Mouse (Mus musculus) kidney, adult 2 months (tissue): Measurements from ENCODE around the gene Pmis2. TPM values are rescaled to one million over a fixed set of nuclear protein-coding genes. Genes with fewer than 3 reads are reported as not detected.

Experiments
- DNase-seq: peaks from one replicate; pipeline ENCODE4 v3.0.0; 2021
- H3K27ac ChIP-seq: fragments of 200-500 bp; 2 replicates; pipeline ENCODE4 v1.5.1; 2012; ENCODE audit warnings: low read depth, low read length, control low read depth, inconsistent platforms; ENCODE audit not compliant: insufficient read depth
- H3K27me3 ChIP-seq: fragments of 200-500 bp; replicated peaks from 2 replicates; pipeline ENCODE4 v1.6.1; 2012; ENCODE audit warnings: mild to moderate bottlenecking, moderate library complexity, low read length, inconsistent platforms; ENCODE audit not compliant: control insufficient read depth, insufficient read depth
- H3K36me3 ChIP-seq: fragments of 200-500 bp; 2 replicates; pipeline ENCODE4 v1.6.1; 2012; ENCODE audit warnings: mild to moderate bottlenecking, moderate library complexity, low read length, inconsistent platforms; ENCODE audit not compliant: control insufficient read depth, insufficient read depth
- H3K4me1 ChIP-seq: fragments of 200-500 bp; 2 replicates; pipeline ENCODE4 v1.6.1; 2011; ENCODE audit warnings: low read length; ENCODE audit not compliant: control insufficient read depth, insufficient read depth
- H3K4me3 ChIP-seq: fragments of 200-500 bp; 2 replicates; pipeline ENCODE4 v1.5.1; 2011; ENCODE audit warnings: mild to moderate bottlenecking, low read depth, low read length, control low read depth; ENCODE audit not compliant: insufficient read depth
- CTCF ChIP-seq: fragments of 200-500 bp; conservative IDR thresholded peaks from 2 replicates; pipeline ENCODE4 v1.5.1; 2011; ENCODE audit warnings: low read depth, mild to moderate bottlenecking, control low read depth, low read length, moderate library complexity, mixed read lengths; ENCODE audit not compliant: insufficient read depth, insufficient read length
- POLR2A ChIP-seq: fragments of 200-500 bp; IDR thresholded peaks from one replicate; pipeline ENCODE4 v1.6.1; 2011; ENCODE audit warnings: low read depth, low read length, control low read depth
- WGBS: fragments of 180-500 bp; shearing (Covaris S2); methylation state at CpG from one replicate; pipeline ENCODE4 v1.1.7; 2018; 5-methylcytosine and 5-hydroxymethylcytosine counted together
- polyA plus RNA-seq: library from polyadenylated mRNA; depleted of rRNA; stranded (reverse); fragments of >200 nt; gene quantifications from 2 replicates; pipeline ENCODE4 v1.2.3, GENCODE M21; 2012

The Pmis2 gene
- polyA plus RNA-seq, 1 experiment: not detected

DNA sequence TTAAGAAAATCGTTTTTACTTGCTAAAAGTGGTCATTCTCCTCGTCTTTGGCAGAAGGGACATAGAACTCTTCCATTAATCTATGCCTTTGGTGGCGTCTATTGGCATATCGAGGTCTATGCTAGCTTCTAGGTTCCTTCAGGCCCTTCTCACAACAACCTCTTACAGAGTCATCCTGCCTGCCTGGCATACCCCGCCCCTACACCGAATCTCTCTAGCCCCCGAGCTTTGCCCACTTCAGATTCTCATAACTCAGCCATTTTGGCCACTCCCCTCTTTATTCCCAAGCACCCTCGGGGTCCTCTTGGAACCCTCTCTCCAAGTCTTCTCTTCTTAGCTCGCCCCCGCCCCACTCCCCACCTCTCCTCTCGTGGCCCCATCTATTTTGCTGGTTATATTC lies 6.1 kb downstream of the Pmis2 start:
- no peak for DNase-seq
- Histone ChIP-seq H3K4me3 (peak overlapping the region; percentile 76), H3K27me3 (no peaks in the 10 kb centered on the region), H3K27ac (no peak overlapping the region), H3K36me3 (no peaks in the 10 kb centered on the region), H3K4me1 (peaks cover 2% of the 10 kb centered on the region)
- 5% methylated on average over 11 of the region's 11 CpGs for WGBS
- no peak for TF ChIP-seq CTCF
- no peak for TF ChIP-seq POLR2A

DNA sequence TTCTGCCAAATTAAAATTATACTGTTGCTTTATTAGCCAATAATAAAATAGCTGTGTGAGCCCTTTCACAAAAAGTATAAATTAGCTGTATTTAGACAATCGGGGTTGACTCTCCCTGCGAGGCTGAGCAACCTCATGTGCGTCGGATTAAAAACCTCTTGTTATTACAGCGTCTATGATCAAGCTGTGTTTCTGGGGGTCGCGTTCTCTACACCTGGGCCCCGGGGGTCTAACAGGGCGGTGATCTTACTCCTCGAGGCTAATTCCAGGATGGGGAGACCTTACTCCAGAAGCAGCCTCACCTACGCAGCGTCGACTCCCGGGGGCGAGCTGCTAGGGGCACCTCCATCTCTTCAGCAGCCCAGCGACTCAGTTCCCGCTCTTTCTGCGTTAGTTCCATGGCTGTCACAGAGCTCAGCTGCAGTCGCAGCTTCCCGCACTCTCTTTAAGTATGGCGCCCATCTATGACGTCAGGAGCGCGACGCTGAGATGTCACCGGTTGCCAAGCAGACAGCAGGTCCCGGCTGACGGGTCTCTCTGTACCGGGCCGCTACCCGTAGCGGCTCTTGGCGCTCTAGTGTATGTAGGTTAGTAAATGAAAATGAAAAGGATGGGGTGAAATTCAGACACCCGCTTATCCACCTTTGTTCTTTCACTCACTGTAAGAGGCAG lies 6.7 kb downstream of the Pmis2 start, which contains the start of gene Haus5:
TSS of gene Haus5 (minus strand) at position 466 of the 672 bp plus-strand sequence.
- peaks cover 2% of the 10 kb centered on the region for H3K4me1 ChIP-seq
- peak; percentile 93 for DNase-seq
- H3K27ac ChIP-seq: no peak within 1 kb of the TSS
- H3K4me3 ChIP-seq: peak within 1 kb of the TSS; percentile 76
- no peaks in the 10 kb centered on the region for H3K36me3 ChIP-seq
- peak; percentile 32 for TF ChIP-seq POLR2A
- no peak for TF ChIP-seq CTCF
- WGBS: under 1% methylated on average over 34 of the region's 34 CpGs
- H3K27me3 ChIP-seq: no peaks in the 10 kb centered on the region

DNA sequence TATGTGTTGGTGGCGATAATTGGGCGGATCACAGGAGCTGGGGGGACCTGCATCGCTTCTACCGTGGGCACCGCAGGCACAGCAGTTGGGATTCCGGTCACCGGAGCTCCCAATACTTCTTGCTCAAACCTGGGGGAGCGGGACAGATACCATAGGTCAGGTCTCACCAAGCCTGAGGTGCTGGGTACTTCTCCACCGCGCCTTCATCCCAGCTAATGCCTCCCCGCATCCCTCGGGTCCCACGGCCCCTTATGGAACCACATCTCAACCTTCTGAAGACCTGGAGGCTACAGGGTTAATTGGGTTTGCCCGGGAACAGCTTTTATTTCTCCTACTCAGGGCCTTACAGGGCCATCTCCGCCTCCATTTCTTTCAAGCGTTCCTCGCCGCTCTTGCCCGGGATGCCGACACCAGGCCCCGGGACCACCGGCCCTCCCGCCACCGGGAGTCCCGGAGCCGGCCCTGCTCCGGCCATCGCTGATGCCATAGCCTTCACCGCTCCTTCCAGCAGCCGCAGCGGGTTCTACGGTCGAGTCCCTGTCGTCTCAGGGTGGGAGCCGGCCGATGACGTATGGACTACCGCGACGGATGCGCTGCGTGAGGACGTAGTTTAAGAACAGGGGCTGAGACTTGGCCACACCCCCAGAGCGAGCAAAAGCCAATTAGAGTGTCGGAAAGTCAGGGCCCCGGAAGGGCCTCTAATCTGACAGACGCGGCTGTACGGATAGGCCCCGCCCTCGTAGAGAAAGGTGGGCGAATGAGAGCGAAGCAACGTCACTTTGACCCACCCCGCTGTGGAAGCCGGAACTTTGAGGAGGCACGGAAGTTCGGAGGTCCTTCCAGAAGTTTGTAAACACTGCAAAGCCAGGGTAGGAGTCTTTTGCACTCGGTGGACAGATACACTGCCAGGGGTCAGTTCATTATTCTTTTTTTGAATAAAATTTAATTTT lies 21.5 kb downstream of the Pmis2 start, which contains the start of gene Rbm42:
TSS of gene Rbm42 (minus strand) at position 727 of the 950 bp plus-strand sequence.
- H3K4me3 ChIP-seq: peak within 1 kb of the TSS; percentile 64
- TF ChIP-seq CTCF (no peak), POLR2A (peak; percentile 45)
- WGBS: 1% methylated on average over 59 of the region's 59 CpGs
- no peaks in the 10 kb centered on the region; the same call in none of the 2 replicates for H3K36me3 ChIP-seq
- peak; percentile 99 for DNase-seq
- H3K27ac ChIP-seq: 0 out of 2 replicates have a peak within 1 kb of the TSS, but pooled peaks have one; percentile 2
- no peaks in the 10 kb centered on the region for H3K27me3 ChIP-seq
- H3K4me1 ChIP-seq: no peaks in the 10 kb centered on the region; the same call in 1 of the 2 replicates

DNA sequence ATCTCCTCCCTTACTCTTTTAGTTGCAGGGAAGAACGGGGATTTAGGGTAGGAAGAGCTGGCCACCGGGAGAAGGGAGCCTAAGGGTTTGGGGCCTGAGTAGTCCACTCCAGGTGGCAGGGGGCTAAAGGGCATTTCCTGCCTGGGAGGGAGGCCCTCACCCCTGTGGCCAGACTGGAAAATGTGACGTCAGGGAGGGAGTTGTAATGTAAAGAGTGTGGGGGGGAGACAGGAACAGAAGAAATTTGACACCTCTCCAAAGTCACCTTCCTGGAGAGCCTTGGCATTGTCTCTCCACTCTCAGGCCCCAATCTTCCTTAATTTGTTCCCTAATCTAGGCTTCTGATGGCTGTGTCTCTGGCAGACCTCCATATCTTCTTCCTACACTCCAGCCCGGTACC lies 32.3 kb downstream of the Pmis2 start:
- no peak overlapping the region for H3K27ac ChIP-seq
- DNase-seq: no peak
- 0 out of 2 replicates have a peak, but pooled peaks cover 1% of the 10 kb centered on the region for H3K27me3 ChIP-seq
- no peaks in the 10 kb centered on the region for H3K4me1 ChIP-seq
- no peak overlapping the region for H3K4me3 ChIP-seq
- 0 out of 2 replicates have a peak, but pooled peaks cover 1% of the 10 kb centered on the region for H3K36me3 ChIP-seq
- TF ChIP-seq CTCF (no peak), POLR2A (no peak)
- 25% methylated on average over 4 of the region's 4 CpGs for WGBS

DNA sequence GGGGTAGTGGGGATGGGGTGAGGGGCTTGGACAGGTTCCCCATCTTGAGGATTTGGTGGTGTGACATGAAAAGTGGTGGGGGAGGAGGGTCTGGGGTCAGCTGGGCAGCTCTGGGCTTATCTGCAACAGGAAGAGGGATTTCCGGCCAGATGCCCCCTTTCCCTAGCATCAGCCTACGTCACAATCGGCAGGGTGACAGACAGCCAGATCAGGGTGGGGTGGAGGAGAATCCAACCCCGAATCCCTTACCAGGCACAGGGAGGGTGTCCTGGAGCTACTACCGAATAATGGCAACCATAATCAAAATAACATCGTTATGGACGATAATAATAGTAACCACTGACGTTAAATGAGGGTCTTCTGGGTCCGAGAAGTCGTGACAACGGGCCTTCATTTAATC lies 35.0 kb downstream of the Pmis2 start:
- DNase-seq: no peak
- Histone ChIP-seq H3K4me1 (no peaks in the 10 kb centered on the region), H3K27ac (no peak overlapping the region), H3K36me3 (no peaks in the 10 kb centered on the region), H3K27me3 (0 out of 2 replicates have a peak, but pooled peaks cover 1% of the 10 kb centered on the region), H3K4me3 (no peak overlapping the region)
- TF ChIP-seq POLR2A (no peak), CTCF (no peak)
- 27% methylated on average over 11 of the region's 11 CpGs for WGBS

DNA sequence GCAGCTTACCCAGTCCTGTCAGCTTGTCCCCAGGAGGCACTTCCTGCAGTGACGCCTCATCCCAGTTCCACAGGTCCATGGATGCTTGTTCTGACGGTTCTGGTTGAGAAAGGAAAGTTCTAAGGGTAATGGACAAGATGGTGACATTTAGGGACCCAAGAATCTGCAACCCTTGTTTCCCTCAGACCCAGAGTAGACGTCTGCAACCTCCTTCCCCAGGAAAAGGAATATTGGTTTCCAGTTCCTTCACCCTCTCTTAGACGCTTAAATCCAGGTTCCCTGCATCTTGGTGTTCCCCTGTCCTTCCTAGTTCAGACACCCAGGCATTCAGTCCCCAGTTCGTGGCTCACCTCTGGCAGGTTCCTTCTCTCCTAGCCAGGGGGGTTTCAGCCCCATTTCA lies 35.7 kb downstream of the Pmis2 start, which contains the start of gene Etv2:
TSS of gene Etv2 (minus strand) at position 101 of the 400 bp plus-strand sequence.
- Histone ChIP-seq H3K4me3 (no peak within 1 kb of the TSS), H3K27me3 (0 out of 2 replicates have a peak, but pooled peaks cover 1% of the 10 kb centered on the region), H3K27ac (no peak within 1 kb of the TSS), H3K4me1 (no peaks in the 10 kb centered on the region), H3K36me3 (no peaks in the 10 kb centered on the region)
- no peak for DNase-seq
- TF ChIP-seq POLR2A: no peak
- TF ChIP-seq CTCF: no peak
- WGBS: 9% methylated on average over 5 of the region's 5 CpGs

DNA sequence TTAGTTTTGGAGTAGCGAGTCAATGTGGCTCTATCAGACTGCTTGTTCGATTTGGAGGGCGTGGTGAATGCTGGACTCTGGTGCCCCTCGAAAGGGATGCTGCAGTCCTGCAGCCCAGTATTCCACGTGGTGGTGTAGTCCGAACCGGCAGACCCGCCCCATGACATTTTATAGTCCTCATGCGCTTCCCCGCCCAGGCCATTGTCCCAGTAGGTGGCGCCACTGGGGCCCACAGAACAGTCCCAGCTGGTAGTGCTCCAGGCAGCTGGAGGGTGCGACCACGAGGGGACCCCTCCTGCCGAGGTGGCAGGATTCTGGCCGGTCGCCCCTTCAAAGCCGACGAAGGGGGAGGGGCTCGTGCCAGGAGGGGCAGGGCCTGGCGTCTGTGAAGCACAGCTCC lies 36.8 kb downstream of the Pmis2 start:
- no peaks in the 10 kb centered on the region for H3K4me1 ChIP-seq
- peak; percentile 38 for DNase-seq
- WGBS: under 1% methylated on average over 20 of the region's 20 CpGs
- 0 out of 2 replicates have a peak, but pooled peaks cover 1% of the 10 kb centered on the region for H3K27me3 ChIP-seq
- no peaks in the 10 kb centered on the region for H3K36me3 ChIP-seq
- no peak overlapping the region for H3K4me3 ChIP-seq
- TF ChIP-seq CTCF (peak; percentile 55), POLR2A (no peak)
- no peak overlapping the region for H3K27ac ChIP-seq
